Comparison of ENCODE assay signal across 13 mouse cellular contexts in genomic region chr4:22018414-22018813, GRCm38 (mm10).
DNase-seq lines count a peak whose midpoint lies in the region; ATAC-seq and TF ChIP-seq lines count a peak whose summit lies in the region.
"Had no signal": no experiment of that assay in that cellular context is flagged by ENCODE, and none has a peak within 500 bp of the region (broad histone marks: within the 10 kb centered on the region; RNA-seq: fewer than 3 reads in every experiment).

No protein-coding gene starts in this region.

- H3K4me2 ChIP-seq in midbrain, postnatal 0 days (ENCODE audit: low read depth, low read length, poor library complexity, severe bottlenecking) = no peak overlapping the region
- H3K4me2 ChIP-seq: liver, embryonic 13.5 days had no signal

- TF ChIP-seq POLR2A in brain, embryonic 14.5 days (IDR thresholded peaks at IDR 0.05; ENCODE audit: borderline replicate concordance, extremely low read depth, insufficient read depth, insufficient read length, poor library complexity, severe bottlenecking) = no peak

- H3K9ac ChIP-seq in midbrain, postnatal 0 days (replicated peaks; ENCODE audit: low read length, poor library complexity, severe bottlenecking) = no peak overlapping the region
- H3K9ac ChIP-seq: heart, embryonic 15.5 days; limb, embryonic 12.5 days; liver, embryonic 13.5 days had no signal

- H3K27ac ChIP-seq in hindbrain, embryonic 10.5 days = peak overlapping the region; percentile 50
- no peak overlapping the region for H3K27ac ChIP-seq in midbrain, postnatal 0 days (ENCODE audit: low read depth, low read length)
- H3K27ac ChIP-seq: heart, embryonic 15.5 days; limb, embryonic 12.5 days; liver, embryonic 13.5 days had no signal

- H3K27me3 ChIP-seq in hindbrain, embryonic 10.5 days (ENCODE audit: insufficient read depth, poor library complexity, severe bottlenecking) = no peaks in the 10 kb centered on the region
- no peaks in the 10 kb centered on the region for H3K27me3 ChIP-seq in midbrain, postnatal 0 days (ENCODE audit: insufficient read depth, low read length)
- H3K27me3 ChIP-seq: heart, embryonic 15.5 days; limb, embryonic 12.5 days; liver, embryonic 13.5 days had no signal

- peak; percentile 14; the same call in 1 of the 2 replicates for ATAC-seq in midbrain, postnatal 0 days (ENCODE audit: low FRiP score)

- H3K4me3 ChIP-seq in hindbrain, embryonic 10.5 days = no peak overlapping the region
- H3K4me3 ChIP-seq in midbrain, postnatal 0 days (ENCODE audit: low read depth, low read length) = no peak overlapping the region
- H3K4me3 ChIP-seq: erythroblast, embryonic 14.5 days; heart, embryonic 15.5 days; limb, embryonic 12.5 days; liver, embryonic 13.5 days had no signal

- TF ChIP-seq CTCF in brain, embryonic 14.5 days (IDR thresholded peaks at IDR 0.05; ENCODE audit: borderline replicate concordance, extremely low read depth, insufficient read depth, insufficient read length) = no peak
- TF ChIP-seq CTCF in midbrain, postnatal 0 days (IDR thresholded peaks at IDR 0.05) = no peak

- H3K4me1 ChIP-seq in hindbrain, embryonic 10.5 days (replicated peaks) = peaks cover 10% of the 10 kb centered on the region; the same call in 1 of the 2 replicates
- H3K4me1 ChIP-seq in midbrain, postnatal 0 days (ENCODE audit: insufficient read depth, low read length) = no peaks in the 10 kb centered on the region
- H3K4me1 ChIP-seq: heart, embryonic 15.5 days; limb, embryonic 12.5 days; liver, embryonic 13.5 days had no signal

- DNase-seq in brain, embryonic 14.5 days (ENCODE audit: low read depth) = peak; percentile 11
- no peak for DNase-seq in hindbrain, embryonic 10.5 days (ENCODE audit: low spot score)
- DNase-seq in mesoderm, embryonic 11.5 days (ENCODE audit: low read depth, low spot score) = peak; percentile 21
- DNase-seq in midbrain, postnatal 0 days (ENCODE audit: low spot score) = no peak
- DNase-seq in thymus, adult 18-20 months = no peak
- DNase-seq in thymus, postnatal 10 days (ENCODE audit: low spot score in 2 of 2) = no peak
- no peak for DNase-seq in heart, adult 11 months
- DNase-seq: cerebellum, adult 11-12 months; liver, embryonic 13.5 days; thymus, postnatal 36 days had no signal

- H3K36me3 ChIP-seq in hindbrain, embryonic 10.5 days = no peaks in the 10 kb centered on the region
- no peaks in the 10 kb centered on the region for H3K36me3 ChIP-seq in midbrain, postnatal 0 days (ENCODE audit: insufficient read depth, low read length)
- H3K36me3 ChIP-seq: heart, embryonic 15.5 days; limb, embryonic 12.5 days; liver, embryonic 13.5 days had no signal

- H3K9me3 ChIP-seq in hindbrain, embryonic 10.5 days = no peaks in the 10 kb centered on the region
- no peaks in the 10 kb centered on the region for H3K9me3 ChIP-seq in midbrain, postnatal 0 days (ENCODE audit: low read length)
- H3K9me3 ChIP-seq: heart, embryonic 15.5 days; limb, embryonic 12.5 days; liver, embryonic 13.5 days had no signal

- 59% methylated on average over 5 of the region's 5 CpGs for whole genome bisulfite sequencing in hindbrain, embryonic 10.5 days
- 38% methylated on average over 5 of the region's 5 CpGs for WGBS in midbrain, postnatal 0 days

Comparison
In these comparisons a context has a peak if more than half of its experiments do, and no peak if none do; other contexts are left out.
1. DNase-seq: peak in brain, embryonic 14.5 days (single experiment) and mesoderm, embryonic 11.5 days (single experiment); none in hindbrain, embryonic 10.5 days (single experiment), midbrain, postnatal 0 days (single experiment), thymus, adult 18-20 months (0 of 2), thymus, postnatal 10 days (0 of 2) and heart, adult 11 months (single experiment).